Mouse (Mus musculus) CH12.LX (cell line): ENCODE data around the gene Arf3. TPM values are rescaled to one million over a fixed set of nuclear protein-coding genes. Genes with fewer than 3 reads are reported as not detected.
A peak's percentile ranks its signal among the peaks of the same experiment; 100 is the strongest.

Experiments used
- DNase-seq: peaks from one replicate; pipeline ENCODE4 v3.0.0-alpha.2; 2013; ENCODE audit errors: extremely low read depth
- H3K27ac ChIP-seq: 2 replicates; pipeline ENCODE4 v1.5.1; 2012; ENCODE audit warnings: low read depth, mild to moderate bottlenecking, control low read depth, moderate library complexity; ENCODE audit not compliant: insufficient read depth
- H3K27me3 ChIP-seq: replicated peaks from 2 replicates; pipeline ENCODE3; 2012; ENCODE audit warnings: inconsistent platforms
- H3K36me3 ChIP-seq, 2 experiments: replicated peaks in 1 of 2; 2 replicates each; pipeline versions ENCODE3 to v1.6.1; 2012; ENCODE audit warnings: inconsistent platforms in 1 of 2, low read length in 1 of 2, mild to moderate bottlenecking in 1 of 2, mixed read lengths in 1 of 2, moderate library complexity in 1 of 2; ENCODE audit not compliant: control insufficient read depth in 1 of 2, insufficient read depth in 1 of 2
- H3K4me1 ChIP-seq, 2 experiments: 2 replicates each; pipeline ENCODE4 v1.6.1; 2012; ENCODE audit warnings: inconsistent platforms in 1 of 2, moderate library complexity in 1 of 2; ENCODE audit not compliant: insufficient read depth in 2 of 2, control insufficient read depth in 1 of 2
- H3K4me2 ChIP-seq: 2 replicates; pipeline ENCODE4 v1.6.1; 2012; ENCODE audit warnings: low read depth, mild to moderate bottlenecking, control low read depth; ENCODE audit not compliant: poor library complexity, insufficient read depth, severe bottlenecking
- H3K4me3 ChIP-seq, 3 experiments: fragments of 150-350 bp in 1 of 3; sonication (generic) in 1 of 3; replicated peaks in 1 of 3; 2 replicates each; pipeline versions ENCODE3 to v1.5.1; 2011 to 2012; ENCODE audit warnings: low read depth in 2 of 3, low read length in 2 of 3, mild to moderate bottlenecking in 2 of 3, moderate library complexity in 2 of 3, control low read depth in 1 of 3, improper control_type of control experiment in 1 of 3, inconsistent platforms in 1 of 3, mixed read lengths in 1 of 3; ENCODE audit not compliant: poor library complexity in 1 of 3
- H3K79me2 ChIP-seq: replicated peaks from 2 replicates; pipeline ENCODE4 v1.6.1; 2012; ENCODE audit warnings: mild to moderate bottlenecking, moderate library complexity; ENCODE audit not compliant: control insufficient read depth, poor library complexity, insufficient read depth, severe bottlenecking; ENCODE audit errors: extremely low read depth
- H3K9ac ChIP-seq: 2 replicates; pipeline ENCODE4 v1.6.1; 2012; ENCODE audit warnings: low read depth, mild to moderate bottlenecking, control low read depth, moderate library complexity; ENCODE audit not compliant: insufficient read depth
- H3K9me3 ChIP-seq: replicated peaks from 2 replicates; pipeline ENCODE3; 2012; ENCODE audit warnings: low read length, inconsistent platforms, mixed read lengths
- BHLHE40 ChIP-seq: IDR thresholded peaks from 2 replicates; pipeline ENCODE4 v1.6.1; 2011; ENCODE audit warnings: mild to moderate bottlenecking, low read depth, low read length, improper control_type of control experiment
- CHD1 ChIP-seq: IDR thresholded peaks from 2 replicates; pipeline ENCODE4 v1.6.1; 2012; ENCODE audit warnings: low read depth, low read length, improper control_type of control experiment, inconsistent platforms
- CHD2 ChIP-seq: IDR thresholded peaks from 2 replicates; pipeline ENCODE4 v1.6.1; 2011; ENCODE audit warnings: low read length, improper control_type of control experiment
- CTCF ChIP-seq, 2 experiments: IDR thresholded peaks in 1 of 2; conservative IDR thresholded peaks in 1 of 2; 2 replicates each; pipeline ENCODE4 v1.5.1; 2011 to 2012; ENCODE audit warnings: low read depth in 2 of 2, low read length in 2 of 2, improper control_type of control experiment in 1 of 2, inconsistent platforms in 1 of 2, mild to moderate bottlenecking in 1 of 2, moderate library complexity in 1 of 2
- E2F4 ChIP-seq: IDR thresholded peaks from 2 replicates; pipeline ENCODE4 v1.6.1; 2011; ENCODE audit warnings: low read depth, low read length, improper control_type of control experiment; ENCODE audit not compliant: insufficient replicate concordance
- ELF1 ChIP-seq: IDR thresholded peaks from 2 replicates; pipeline ENCODE4 v1.6.1; 2014; ENCODE audit warnings: low read depth, mild to moderate bottlenecking, inconsistent platforms, low read length, improper control_type of control experiment
- EP300 ChIP-seq: IDR thresholded peaks from 2 replicates; pipeline ENCODE4 v1.6.1; 2011; ENCODE audit warnings: low read length, improper control_type of control experiment
- ETS1 ChIP-seq: conservative IDR thresholded peaks from 2 replicates; pipeline ENCODE4 v1.6.1; 2012; ENCODE audit warnings: low read depth, mild to moderate bottlenecking, inconsistent platforms, low read length, improper control_type of control experiment, moderate library complexity
- GABPA ChIP-seq: IDR thresholded peaks from 2 replicates; pipeline ENCODE4 v1.6.1; 2012; ENCODE audit warnings: low read depth, low read length, improper control_type of control experiment, inconsistent platforms; ENCODE audit not compliant: insufficient replicate concordance
- HCFC1 ChIP-seq: IDR thresholded peaks from 2 replicates; pipeline ENCODE4 v1.6.1; 2012; ENCODE audit warnings: low read depth, mild to moderate bottlenecking, inconsistent platforms, low read length, improper control_type of control experiment
- IRF4 ChIP-seq: IDR thresholded peaks from 2 replicates; pipeline ENCODE4 v1.6.1; 2014; ENCODE audit warnings: low read depth, mild to moderate bottlenecking, inconsistent platforms, low read length, improper control_type of control experiment
- JUN ChIP-seq: IDR thresholded peaks from 2 replicates; pipeline ENCODE4 v1.6.1; 2011; ENCODE audit warnings: low read depth, mild to moderate bottlenecking, low read length, improper control_type of control experiment, moderate library complexity; ENCODE audit not compliant: insufficient read depth
- MAFK ChIP-seq: IDR thresholded peaks from 2 replicates; pipeline ENCODE4 v1.6.1; 2011; ENCODE audit warnings: low read length, improper control_type of control experiment; ENCODE audit not compliant: insufficient replicate concordance
- MAX ChIP-seq: IDR thresholded peaks from 2 replicates; pipeline ENCODE4 v1.6.1; 2011; ENCODE audit warnings: low read length, improper control_type of control experiment
- MAZ ChIP-seq: IDR thresholded peaks from 2 replicates; pipeline ENCODE4 v1.6.1; 2012; ENCODE audit warnings: low read depth, mild to moderate bottlenecking, inconsistent platforms, low read length, improper control_type of control experiment, moderate library complexity
- MEF2A ChIP-seq: IDR thresholded peaks from 2 replicates; pipeline ENCODE4 v1.6.1; 2014; ENCODE audit warnings: low read depth, mild to moderate bottlenecking, inconsistent platforms, low read length, improper control_type of control experiment, borderline replicate concordance
- MXI1 ChIP-seq: IDR thresholded peaks from 2 replicates; pipeline ENCODE4 v1.6.1; 2011; ENCODE audit warnings: mild to moderate bottlenecking, low read depth, low read length, improper control_type of control experiment
- MYC ChIP-seq: IDR thresholded peaks from 2 replicates; pipeline ENCODE4 v1.6.1; 2011; ENCODE audit warnings: low read depth, mild to moderate bottlenecking, improper control_type of control experiment, low read length
- NELFE ChIP-seq: IDR thresholded peaks from 2 replicates; pipeline ENCODE4 v1.6.1; 2011; ENCODE audit warnings: low read depth, low read length, improper control_type of control experiment
- NRF1 ChIP-seq: IDR thresholded peaks from 2 replicates; pipeline ENCODE4 v1.6.1; 2014; ENCODE audit warnings: low read depth, mild to moderate bottlenecking, inconsistent platforms, low read length, improper control_type of control experiment, moderate library complexity
- POLR2A ChIP-seq: IDR thresholded peaks from 2 replicates; pipeline ENCODE4 v1.6.1; 2011; ENCODE audit warnings: low read depth, mild to moderate bottlenecking, improper control_type of control experiment, low read length
- RAD21 ChIP-seq: IDR thresholded peaks from 2 replicates; pipeline ENCODE4 v1.6.1; 2011; ENCODE audit warnings: low read depth, mild to moderate bottlenecking, low read length, improper control_type of control experiment, moderate library complexity
- RCOR1 ChIP-seq: conservative IDR thresholded peaks from 2 replicates; pipeline ENCODE4 v1.6.1; 2012; ENCODE audit warnings: low read depth, mild to moderate bottlenecking, inconsistent platforms, low read length, improper control_type of control experiment
- SIN3A ChIP-seq: IDR thresholded peaks from 2 replicates; pipeline ENCODE4 v1.6.1; 2012; ENCODE audit warnings: low read length, improper control_type of control experiment, inconsistent platforms
- SMC3 ChIP-seq: IDR thresholded peaks from 2 replicates; pipeline ENCODE4 v1.6.1; 2011; ENCODE audit warnings: low read depth, low read length, improper control_type of control experiment
- TBP ChIP-seq: conservative IDR thresholded peaks from 2 replicates; pipeline ENCODE4 v1.6.1; 2011; ENCODE audit warnings: low read depth, low read length, improper control_type of control experiment
- TCF12 ChIP-seq: IDR thresholded peaks from 2 replicates; pipeline ENCODE4 v1.6.1; 2014; ENCODE audit warnings: low read depth, mild to moderate bottlenecking, inconsistent platforms, low read length, improper control_type of control experiment
- UBTF ChIP-seq: IDR thresholded peaks from 2 replicates; pipeline ENCODE4 v1.6.1; 2012; ENCODE audit warnings: low read depth, mild to moderate bottlenecking, inconsistent platforms, low read length, improper control_type of control experiment, moderate library complexity
- ZC3H11A ChIP-seq: IDR thresholded peaks from 2 replicates; pipeline ENCODE4 v1.6.1; 2012; ENCODE audit warnings: low read depth, mild to moderate bottlenecking, inconsistent platforms, low read length, improper control_type of control experiment
- ZKSCAN1 ChIP-seq: IDR thresholded peaks from 2 replicates; pipeline ENCODE4 v1.6.1; 2012; ENCODE audit warnings: low read depth, inconsistent platforms, low read length, improper control_type of control experiment, borderline replicate concordance
- ZMIZ1 ChIP-seq: IDR thresholded peaks from 2 replicates; pipeline ENCODE4 v1.6.1; 2012; ENCODE audit warnings: low read depth, mild to moderate bottlenecking, inconsistent platforms, low read length, improper control_type of control experiment
- ZNF384 ChIP-seq: IDR thresholded peaks from 2 replicates; pipeline ENCODE4 v1.6.1; 2012; ENCODE audit warnings: low read depth, low read length, improper control_type of control experiment, inconsistent platforms
- dilution Hi-C: fragments of 300-500 bp; cut with MboI; formaldehyde crosslinking; loops from 2 replicates; pipeline ENCODE4 v1.14.3; 2020; ENCODE audit warnings: low sequenced_read_pairs; ENCODE audit not compliant: extremely low pct_unique_long_range_greater_than_20kb, extremely low pct_ligation_motif_present
- in situ Hi-C: fragments of 300-500 bp; cut with MboI; formaldehyde crosslinking; loops from 3 replicates; pipeline ENCODE4 v1.14.3; 2019; ENCODE audit warnings: low sequenced_read_pairs, low pct_ligation_motif_present, low pct_unique_long_range_greater_than_20kb, mixed read lengths
- polyA plus RNA-seq: library from polyadenylated mRNA; unstranded; fragments of >175 nt; gene quantifications from 2 replicates; pipeline ENCODE4 v1.2.1, GENCODE M21; 2012; ENCODE audit warnings: low read depth; ENCODE audit not compliant: insufficient read length
- total RNA-seq, 2 experiments: library from RNA; depleted of rRNA; stranded (reverse); fragments of 300-350 nt in 1 of 2; fragments of >200 nt in 1 of 2; gene quantifications; 2 replicates each; pipeline ENCODE4 v1.2.3; 2012 to 2014

The Arf3 gene
- total and polyA plus RNA-seq, 3 experiments: 32.5 to 182 (median 41.0) TPM

DNA sequence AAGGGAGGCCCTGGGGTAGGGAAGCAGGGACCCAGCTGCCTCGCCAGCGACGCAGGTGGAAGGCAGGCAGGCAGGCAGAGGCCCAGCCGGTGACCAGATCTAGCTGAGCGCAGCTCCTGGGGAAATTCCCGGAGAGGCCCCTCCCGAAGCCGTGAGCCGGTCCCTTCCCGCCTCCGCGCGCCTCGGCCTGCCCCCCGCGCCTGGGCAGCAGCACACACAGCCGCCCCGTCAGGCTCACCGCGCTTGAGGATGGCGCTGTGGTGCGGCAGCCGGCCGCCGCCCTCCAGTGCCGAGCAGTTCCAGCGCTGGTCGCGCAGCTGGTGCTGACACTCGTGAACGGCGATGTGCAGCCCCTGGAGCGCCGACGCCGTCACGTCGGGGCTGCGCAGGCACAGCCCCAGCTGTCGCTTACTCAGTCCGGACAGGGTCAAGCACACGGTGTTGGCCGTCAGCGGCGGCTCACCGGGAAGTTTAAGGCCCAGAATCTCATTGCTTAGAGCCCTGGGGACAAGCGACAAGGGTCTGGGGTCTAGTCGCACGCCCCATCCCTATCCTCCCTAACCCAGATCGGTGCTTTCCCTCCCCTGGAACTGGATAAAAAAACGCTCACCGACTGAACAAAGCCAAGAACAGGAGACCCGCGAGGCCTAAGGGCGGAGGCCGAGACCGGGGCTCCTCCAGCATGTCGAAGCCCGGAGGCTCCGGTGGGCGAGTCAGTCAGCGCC, 13.4 kb upstream of the Arf3 start:
- no peaks in the 10 kb centered on the region for H3K79me2 ChIP-seq
- dilution Hi-C loops (no loop called here), in situ Hi-C loops (no loop called here)
- H3K4me2 ChIP-seq: peak overlapping the region; percentile 67
- H3K4me3 ChIP-seq: peak overlapping the region; percentile 57 to 64 (median 62)
- H3K4me1 ChIP-seq: peaks cover 15 to 59% of the 10 kb centered on the region in 2 experiments
- peaks cover 2% of the 10 kb centered on the region for H3K27me3 ChIP-seq
- peak; percentile 61; the same call in 1 of the 2 replicates for TF ChIP-seq POLR2A
- TF ChIP-seq SMC3: peak; percentile 21
- peak; percentile 66; the same call in 1 of the 2 replicates for TF ChIP-seq ELF1
- peak; percentile 80 for TF ChIP-seq ZMIZ1
- no peak for TF ChIP-seq ZKSCAN1
- peak; percentile 65 for TF ChIP-seq NRF1
- peak; percentile 67; the same call in 1 of the 2 replicates for TF ChIP-seq MXI1
- TF ChIP-seq ETS1: peak; percentile 74
- TF ChIP-seq BHLHE40: peak; percentile 70
- TF ChIP-seq MAX: peak; percentile 60
- peak; percentile 47 for TF ChIP-seq NELFE
- no peak for TF ChIP-seq RCOR1
- peak; percentile 83 for TF ChIP-seq MEF2A
- TF ChIP-seq MAFK: no peak; the same call in 1 of the 2 replicates
- TF ChIP-seq ZNF384: no peak; the same call in 1 of the 2 replicates
- peak; percentile 77 for TF ChIP-seq SIN3A
- TF ChIP-seq E2F4: 0 out of 2 replicates have a peak, but pooled peaks have one; percentile 51
- TF ChIP-seq GABPA: no peak
- no peak for TF ChIP-seq MYC
- TF ChIP-seq CHD2: peak; percentile 60
- peak; percentile 81 for TF ChIP-seq IRF4
- TF ChIP-seq TCF12: peak; percentile 97
- peak; percentile 81 for TF ChIP-seq MAZ
- no peak for TF ChIP-seq TBP
- peak; percentile 98; the same call in 1 of the 2 replicates for TF ChIP-seq UBTF
- no peak for TF ChIP-seq CHD1
- TF ChIP-seq HCFC1: peak; percentile 33; the same call in 1 of the 2 replicates
- TF ChIP-seq EP300: peak; percentile 73
- TF ChIP-seq ZC3H11A: no peak
- no peak for TF ChIP-seq JUN
- peak in 1 of 2 experiments; percentile 48; a peak in 2 of 4 replicates for TF ChIP-seq CTCF (conservative IDR thresholded peaks at IDR 0.05 in 1 of 2, IDR thresholded peaks at IDR 0.05 in 1 of 2; ENCODE audit: low read depth in 2 of 2, low read length in 2 of 2)
- no peak; the same call in none of the 2 replicates for TF ChIP-seq RAD21
- no peaks in the 10 kb centered on the region for H3K9me3 ChIP-seq
- peak; percentile 84 for DNase-seq
- H3K27ac ChIP-seq: peak overlapping the region; percentile 83
- peak overlapping the region; percentile 42 for H3K9ac ChIP-seq
- peaks cover 9 to 29% of the 10 kb centered on the region in 2 experiments for H3K36me3 ChIP-seq
